Mouse (Mus musculus) heart, postnatal 0 days (tissue): ENCODE data around the gene Mgat4a.

Experiments
- CTCF ChIP-seq: IDR thresholded peaks from 2 replicates; pipeline ENCODE4 v1.5.1; 2016; ENCODE audit warnings: antibody characterized with exemption, control low read depth, low read depth
- EP300 ChIP-seq: IDR thresholded peaks from 2 replicates; pipeline ENCODE4 v1.6.1; 2016; ENCODE audit warnings: antibody characterized with exemption, low read depth

GRCm38 (mm10) chr1:37430297-37430840, 110.4 kb downstream of the Mgat4a start:
- no peak for TF ChIP-seq CTCF
- TF ChIP-seq EP300 = no peak
